Mouse (Mus musculus): ENCODE measurements around the gene Stc2.

GRCm38 (mm10) chr11:31368965-31369647, 768 bp downstream of the Stc2 start:
- TF ChIP-seq POLR2A (IDR thresholded peaks at IDR 0.05; ENCODE audit: extremely low read depth, insufficient read depth, low read length) (no peak), CTCF (IDR thresholded peaks at IDR 0.05; ENCODE audit: low read depth, low read length) (no peak)

Measured in liver, adult 2 months (tissue).